Mouse (Mus musculus) brain, embryonic 14.5 days (tissue): ENCODE measurements at regions not wholly inside any gene's neighbourhood (a gene's known extent, or its start where the extent isn't known, plus 50 kb on each side); places are given as distances from the start of the nearest gene placed in this dataset.

Experiments
- CTCF ChIP-seq: fragments of 200-500 bp; IDR thresholded peaks from 2 replicates; pipeline ENCODE4 v1.5.1; 2012; ENCODE audit warnings: inconsistent platforms, mild to moderate bottlenecking, moderate library complexity, borderline replicate concordance; ENCODE audit not compliant: insufficient read depth, insufficient read length; ENCODE audit errors: extremely low read depth
- POLR2A ChIP-seq: fragments of 200-500 bp; IDR thresholded peaks from 2 replicates; pipeline ENCODE4 v1.6.1; 2012; ENCODE audit warnings: mild to moderate bottlenecking, inconsistent platforms, borderline replicate concordance; ENCODE audit not compliant: poor library complexity, insufficient read depth, insufficient read length, severe bottlenecking; ENCODE audit errors: extremely low read depth

- TF ChIP-seq POLR2A (no peak), CTCF (no peak)
Measured at GRCm38 (mm10) chr3:102381683-102382082, 88.0 kb upstream of the Ngf start.
